Mouse (Mus musculus) heart, adult 2 months (tissue): ENCODE results near the gene Gm960.

ENCODE experiments used
- CTCF ChIP-seq: fragments of 200-600 bp; IDR thresholded peaks from 2 replicates; pipeline ENCODE4 v1.8.1; 2022; ENCODE audit warnings: antibody characterized with exemption, mild to moderate bottlenecking, moderate library complexity
- EP300 ChIP-seq: fragments of 200-500 bp; IDR thresholded peaks from 2 replicates; pipeline ENCODE4 v1.6.1; 2011; ENCODE audit warnings: low read depth, low read length, control low read depth; ENCODE audit not compliant: insufficient read depth
- POLR2A ChIP-seq: fragments of 200-500 bp; IDR thresholded peaks from 2 replicates; pipeline ENCODE4 v1.6.1; 2011; ENCODE audit warnings: mild to moderate bottlenecking, low read depth, low read length, control low read depth; ENCODE audit not compliant: insufficient read depth

- TF ChIP-seq CTCF (no peak), POLR2A (no peak), EP300 (no peak)
Measured at GRCm38 (mm10) chr19:4623419-4623818, 75.0 kb downstream of the Gm960 start.
